Mouse (Mus musculus): ENCODE measurements around the gene Kpna4.

DNA sequence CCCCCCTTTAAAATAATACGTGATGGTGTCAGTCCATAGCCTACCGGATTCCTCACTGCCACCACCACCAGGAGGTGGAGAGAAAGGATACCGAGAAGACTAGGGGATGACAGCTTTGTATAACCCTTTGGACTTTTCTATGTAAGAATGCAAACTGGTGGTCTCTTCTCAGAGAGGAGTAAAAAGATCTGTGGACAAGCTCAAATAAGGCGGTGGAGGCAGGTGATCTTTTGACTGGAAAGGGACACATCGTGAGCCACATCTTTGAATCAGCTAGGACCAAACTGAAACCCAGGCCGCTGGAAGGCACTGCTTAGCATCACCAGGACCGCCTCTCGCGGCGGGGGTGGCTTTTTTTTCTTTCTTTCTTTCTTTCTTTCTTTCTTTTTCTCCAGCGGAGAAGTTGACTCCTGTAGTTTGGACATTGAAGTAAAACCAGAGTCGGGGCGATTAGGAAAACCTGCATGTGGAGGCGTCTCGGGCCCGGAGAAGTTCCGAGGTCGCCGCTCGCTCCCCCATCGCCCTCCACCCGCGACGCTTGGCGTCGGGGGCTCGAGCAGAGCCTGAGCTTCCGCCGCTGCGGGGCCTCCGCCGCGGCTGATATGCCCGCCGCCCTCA, 913 bp downstream of the Kpna4 start:
- TF ChIP-seq POLR2A (IDR thresholded peaks at IDR 0.05; ENCODE audit: low read depth, low read length) (no peak), CTCF (IDR thresholded peaks at IDR 0.05; ENCODE audit: borderline replicate concordance, insufficient read depth, low read length) (no peak)

Measured in embryonic fibroblast, embryonic 13.5 days (primary cell).